Mouse (Mus musculus) heart, postnatal 4 days (tissue): ENCODE data around the gene Capn5. TPM values are rescaled to one million over a fixed set of nuclear protein-coding genes. Genes with fewer than 3 reads are reported as not detected.

ENCODE experiments used
- DNase-seq: peaks from one replicate; pipeline ENCODE4 v3.0.0; 2021
- total RNA-seq, 2 experiments: library from RNA; stranded (reverse); gene quantifications; 2 replicates each; pipeline ENCODE4 v1.2.3; 2021

The Capn5 gene
- total RNA-seq, 2 experiments from 2014 or later = 2.0 to 2.2 TPM

- DNase-seq = no peak
These were observed 68.3 kb downstream of the Capn5 start for GRCm38 (mm10) chr7:98109771-98110170.

- DNase-seq = no peak
These were observed 69.2 kb downstream of the Capn5 start for GRCm38 (mm10) chr7:98108636-98109430.

- DNase-seq = no peak
These were observed 71.8 kb downstream of the Capn5 start for GRCm38 (mm10) chr7:98106272-98106671.

- peak; percentile 36 for DNase-seq
These were observed 73.3 kb downstream of the Capn5 start for GRCm38 (mm10) chr7:98104481-98105435.

GRCm38 (mm10) chr7:98103942-98104292 lies 74.2 kb downstream of the Capn5 start:
- DNase-seq = no peak

GRCm38 (mm10) chr7:98103002-98103941 lies 74.8 kb downstream of the Capn5 start:
- peak; percentile 92 for DNase-seq

- DNase-seq = no peak
These were observed 75.6 kb downstream of the Capn5 start for GRCm38 (mm10) chr7:98102488-98102887.

GRCm38 (mm10) chr7:98097557-98097956 lies 80.5 kb downstream of the Capn5 start:
- DNase-seq = no peak

GRCm38 (mm10) chr7:98095852-98096251 lies 82.2 kb downstream of the Capn5 start:
- DNase-seq = no peak

- DNase-seq = no peak
These were observed 91.7 kb downstream of the Capn5 start for GRCm38 (mm10) chr7:98086346-98086745.

GRCm38 (mm10) chr7:98085314-98085713 lies 92.8 kb downstream of the Capn5 start:
- no peak for DNase-seq

- DNase-seq = no peak
These were observed 93.4 kb downstream of the Capn5 start for GRCm38 (mm10) chr7:98084541-98085293.

- no peak for DNase-seq
These were observed 95.7 kb downstream of the Capn5 start for GRCm38 (mm10) chr7:98082376-98082775.

- DNase-seq = no peak
These were observed 100.6 kb downstream of the Capn5 start for GRCm38 (mm10) chr7:98077453-98077852.

- peak; percentile 91 for DNase-seq
These were observed 106.5 kb downstream of the Capn5 start for GRCm38 (mm10) chr7:98071620-98072019.

Other genes starting within 250 kb of the Capn5 start
- gene Myo7a, start 58.8 kb downstream of the Capn5 start, total RNA-seq = 1 to 10 TPM; 4.2 to 5.4 TPM
- gene Omp, start 32.8 kb downstream of the Capn5 start, total RNA-seq = under 1 TPM in 1 of 2 experiments, not detected in 1; 0.11 TPM
- gene B3gnt6, start 21.2 kb upstream of the Capn5 start, total RNA-seq = not detected
- gene Acer3, start 142.9 kb upstream of the Capn5 start, total RNA-seq = 10 to 100 TPM; 18.0 to 22.0 TPM
- gene Tsku, start 183.1 kb upstream of the Capn5 start, total RNA-seq = 1 to 10 TPM; 8.7 to 9.2 TPM